Mouse (Mus musculus) brain, embryonic 14.5 days (tissue): ENCODE results near the gene Preb. TPM values are rescaled to one million over a fixed set of nuclear protein-coding genes. Genes with fewer than 3 reads are reported as not detected.

Source experiments
- DNase-seq: peaks from one replicate; pipeline ENCODE4 v3.0.0-alpha.2; 2011; ENCODE audit warnings: low read depth
- CTCF ChIP-seq: fragments of 200-500 bp; IDR thresholded peaks from 2 replicates; pipeline ENCODE4 v1.5.1; 2012; ENCODE audit warnings: inconsistent platforms, mild to moderate bottlenecking, moderate library complexity, borderline replicate concordance; ENCODE audit not compliant: insufficient read depth, insufficient read length; ENCODE audit errors: extremely low read depth
- POLR2A ChIP-seq: fragments of 200-500 bp; IDR thresholded peaks from 2 replicates; pipeline ENCODE4 v1.6.1; 2012; ENCODE audit warnings: mild to moderate bottlenecking, inconsistent platforms, borderline replicate concordance; ENCODE audit not compliant: poor library complexity, insufficient read depth, insufficient read length, severe bottlenecking; ENCODE audit errors: extremely low read depth
- polyA plus RNA-seq: library from polyadenylated mRNA; depleted of rRNA; stranded (reverse); fragments of >200 nt; gene quantifications from 2 replicates; pipeline ENCODE4 v1.2.3, GENCODE M21; 2012; rRNA removed

The Preb gene
- polyA plus RNA-seq, 1 experiment = 178 TPM

- TF ChIP-seq POLR2A = no peak
- no peak for TF ChIP-seq CTCF
- DNase-seq = no peak
Observed at GRCm38 (mm10) chr5:30908426-30909299, 51.5 kb downstream of the Preb start.

GRCm38 (mm10) chr5:30907413-30908059 lies 52.6 kb downstream of the Preb start, which contains the start of gene Ost4:
Gene Ost4, minus strand, starts transcription at chr5:30907788.
- peak; percentile 98 for DNase-seq
- no peak for TF ChIP-seq CTCF
- TF ChIP-seq POLR2A = peak; percentile 77

GRCm38 (mm10) chr5:30901860-30902259 lies 58.3 kb downstream of the Preb start:
- no peak for DNase-seq
- no peak for TF ChIP-seq CTCF
- TF ChIP-seq POLR2A = no peak

Other genes with a start within 250 kb of the Preb start
- 368 and 444 TPM in 2 replicates for gene Dpysl5, start 248.8 kb downstream of the Preb start, polyA plus RNA-seq
- 163 and 172 TPM in 2 replicates for gene Mapre3, start 145.7 kb downstream of the Preb start, polyA plus RNA-seq
- gene Tmem214, start 92.3 kb downstream of the Preb start, polyA plus RNA-seq = 82.3 and 88.6 TPM in 2 replicates
- 70.9 and 72.1 TPM in 2 replicates for gene Agbl5, start 71.7 kb downstream of the Preb start, polyA plus RNA-seq
- 162 and 256 TPM in 2 replicates for gene Ost4, start 52.6 kb downstream of the Preb start, polyA plus RNA-seq
- 12.8 and 23.0 TPM in 2 replicates for gene Emilin1, start 47.0 kb downstream of the Preb start, polyA plus RNA-seq
- 7.9 and 8.5 TPM in 2 replicates for gene Khk, start 38.9 kb downstream of the Preb start, polyA plus RNA-seq
- gene Cgref1, start 14.8 kb downstream of the Preb start, polyA plus RNA-seq = 27.4 and 34.4 TPM in 2 replicates
- gene Tcf23, start 8.3 kb upstream of the Preb start, polyA plus RNA-seq = not detected in 2 replicates
- 122 and 154 TPM in 2 replicates for gene Atraid, start 88.0 kb upstream of the Preb start, polyA plus RNA-seq
- 40.7 and 44.5 TPM in 2 replicates for gene Slc5a6, start 88.6 kb upstream of the Preb start, polyA plus RNA-seq
- gene Cad, start 94.4 kb upstream of the Preb start, polyA plus RNA-seq = 33.8 and 34.0 TPM in 2 replicates
- not detected in 2 replicates for gene Dnajc5g, start 145.9 kb upstream of the Preb start, polyA plus RNA-seq
- 21.2 and 31.6 TPM in 2 replicates for gene Slc30a3, start 147.9 kb upstream of the Preb start, polyA plus RNA-seq
- gene Trim54, start 156.4 kb upstream of the Preb start, polyA plus RNA-seq = 0.05 TPM in 1 of 2 replicates, not detected in the other
- not detected in 2 replicates for gene Ucn, start 178.5 kb upstream of the Preb start, polyA plus RNA-seq
- gene Mpv17, start 193.9 kb upstream of the Preb start, polyA plus RNA-seq = 55.9 and 74.4 TPM in 2 replicates
- 3.7 and 4.1 TPM in 2 replicates for gene Gm29609, start 219.6 kb upstream of the Preb start, polyA plus RNA-seq
- 94.3 and 110 TPM in 2 replicates for gene Gtf3c2, start 219.8 kb upstream of the Preb start, polyA plus RNA-seq
- gene Snx17, start 232.9 kb upstream of the Preb start, polyA plus RNA-seq = 96.8 and 110 TPM in 2 replicates
- gene Eif2b4, start 233.1 kb upstream of the Preb start, polyA plus RNA-seq = 53.3 and 58.6 TPM in 2 replicates
- 62.0 and 96.9 TPM in 2 replicates for gene Zfp513, start 241.9 kb upstream of the Preb start, polyA plus RNA-seq